Mouse (Mus musculus): ENCODE data around the gene Cysltr2.

- TF ChIP-seq CTCF (conservative IDR thresholded peaks at IDR 0.05; ENCODE audit: low read length) (no peak), POU5F1 (IDR thresholded peaks at IDR 0.05; ENCODE audit: borderline replicate concordance, low read length) (no peak)
These were observed 35.0 kb downstream of the Cysltr2 start for GRCm38 (mm10) chr14:73013723-73014544.

Measured in E14TG2a.4 (cell line).